Mouse (Mus musculus) cerebellum, postnatal 14 days (tissue): Measurements from ENCODE around the gene Hpn.

Experiments used
- DNase-seq, 2 experiments: peaks; one replicate each; pipeline ENCODE4 v3.0.0; 2021; ENCODE audit warnings: mixed read lengths in 2 of 2

The Hpn gene

GRCm38 (mm10) chr7:31115182-31115581 is at the start of gene Hpn:
Hpn (minus strand) TSS chr7:31115290.
- peak in 1 of 2 experiments; percentile 33 for DNase-seq

GRCm38 (mm10) chr7:31164748-31165147 is 49.7 kb upstream of the Hpn start:
- DNase-seq, result no peak

GRCm38 (mm10) chr7:31163666-31164577 is 48.8 kb upstream of the Hpn start:
- no peak for DNase-seq

GRCm38 (mm10) chr7:31162324-31162723 is 47.2 kb upstream of the Hpn start:
- DNase-seq, result no peak

GRCm38 (mm10) chr7:31161831-31162230 is 46.7 kb upstream of the Hpn start:
- no peak for DNase-seq

- DNase-seq, result no peak
Observed at GRCm38 (mm10) chr7:31161246-31161645, 46.2 kb upstream of the Hpn start.

- no peak for DNase-seq
Observed at GRCm38 (mm10) chr7:31160763-31161162, 45.7 kb upstream of the Hpn start.

GRCm38 (mm10) chr7:31156034-31156928 is 41.2 kb upstream of the Hpn start:
- DNase-seq, result peak in 1 of 2 experiments; percentile 35

- DNase-seq, result no peak
Observed at GRCm38 (mm10) chr7:31155296-31156033, 40.4 kb upstream of the Hpn start, which contains the start of gene Gramd1a. Gramd1a (minus strand) TSS chr7:31155896.

- DNase-seq, result no peak
Observed at GRCm38 (mm10) chr7:31153536-31154320, 38.6 kb upstream of the Hpn start.

GRCm38 (mm10) chr7:31151301-31152241 is 36.5 kb upstream of the Hpn start:
- peak; percentile 44 to 69 for DNase-seq

GRCm38 (mm10) chr7:31150566-31151300 is 35.6 kb upstream of the Hpn start:
- DNase-seq, result peak; percentile 88 to 92

- peak in 1 of 2 experiments; percentile 37 for DNase-seq
Observed at GRCm38 (mm10) chr7:31149751-31150565, 34.9 kb upstream of the Hpn start.

- no peak for DNase-seq
Observed at GRCm38 (mm10) chr7:31149271-31149670, 34.2 kb upstream of the Hpn start.

GRCm38 (mm10) chr7:31148756-31149155 is 33.7 kb upstream of the Hpn start:
- DNase-seq, result peak; percentile 60 to 64

- DNase-seq, result no peak
Observed at GRCm38 (mm10) chr7:31148086-31148485, 33.0 kb upstream of the Hpn start.

GRCm38 (mm10) chr7:31145596-31146160 is 30.6 kb upstream of the Hpn start:
- no peak for DNase-seq

- peak in 1 of 2 experiments; percentile 26 for DNase-seq
Observed at GRCm38 (mm10) chr7:31144886-31145285, 29.8 kb upstream of the Hpn start.

GRCm38 (mm10) chr7:31140941-31141340 is 25.9 kb upstream of the Hpn start:
- DNase-seq, result no peak
